Mouse (Mus musculus) layer of hippocampus, adult 2 months (tissue): ENCODE measurements around the gene Olfr1414. TPM values are rescaled to one million over a fixed set of nuclear protein-coding genes. Genes with fewer than 3 reads are reported as not detected.
"Not testable (repeated sequence)": the region's sequence is repeated elsewhere in the genome, so short reads cannot be mapped to it uniquely, and the experiment has no call there.

ENCODE experiments used
- DNase-seq, 2 experiments: peaks; one replicate each; pipeline ENCODE4 v3.0.0; 2022; ENCODE audit warnings: low spot score in 2 of 2
- H3K27ac ChIP-seq: fragments of 200-600 bp; 2 replicates; pipeline ENCODE4 v1.8.1; 2022
- H3K4me3 ChIP-seq: fragments of 200-600 bp; 2 replicates; pipeline ENCODE4 v1.8.1; 2022; ENCODE audit warnings: mild to moderate bottlenecking
- CTCF ChIP-seq: fragments of 200-600 bp; conservative IDR thresholded peaks from 2 replicates; pipeline ENCODE4 v1.8.1; 2022; ENCODE audit warnings: antibody characterized with exemption, mild to moderate bottlenecking, moderate library complexity
- long read RNA-seq, 2 experiments: library from polyadenylated mRNA; stranded (forward); transcript quantifications; one replicate each; pipeline ENCODE4 v2.0.0; 2021; ENCODE audit warnings: borderline mapping rate in 2 of 2
- total RNA-seq, 2 experiments: library from RNA; stranded (reverse); gene quantifications; 2 replicates each; pipeline ENCODE4 v1.2.3; 2021

Olfr1414 gene
- total RNA-seq = not detected
- long read RNA-seq, experiment 1 = 0 reads
- long read RNA-seq, experiment 2 = 0 reads

GRCm38 (mm10) chr1:92518561-92518960, at the start of gene Olfr1414:
Gene Olfr1414, minus strand, starts transcription at chr1:92518661.
- no peak within 1 kb of the TSS for H3K4me3 ChIP-seq
- no peak for TF ChIP-seq CTCF

GRCm38 (mm10) chr1:92545929-92546328, 27.5 kb upstream of the Olfr1414 start:
- Histone ChIP-seq H3K27ac (no peak overlapping the region), H3K4me3 (no peak overlapping the region)
- TF ChIP-seq CTCF = no peak
- DNase-seq = no peak

More at GRCm38 (mm10) chr1:92518561-92518960, at the start of gene Olfr1414:
- no peak within 1 kb of the TSS for H3K27ac ChIP-seq
- DNase-seq = no peak

GRCm38 (mm10) chr1:92539071-92539470, 20.6 kb upstream of the Olfr1414 start:
- no peak overlapping the region for H3K27ac ChIP-seq
- DNase-seq = no peak
- H3K4me3 ChIP-seq = no peak overlapping the region

GRCm38 (mm10) chr1:92536972-92537371, 18.5 kb upstream of the Olfr1414 start:
- Histone ChIP-seq H3K27ac (no peak overlapping the region), H3K4me3 (no peak overlapping the region)
- no peak for DNase-seq
- no peak for TF ChIP-seq CTCF

More at GRCm38 (mm10) chr1:92539071-92539470, 20.6 kb upstream of the Olfr1414 start:
- no peak for TF ChIP-seq CTCF

- TF ChIP-seq CTCF = no peak
- Histone ChIP-seq H3K4me3 (no peak overlapping the region), H3K27ac (no peak overlapping the region)
- no peak for DNase-seq
Observed at GRCm38 (mm10) chr1:92523764-92524163, 5.3 kb upstream of the Olfr1414 start.

- TF ChIP-seq CTCF = peak; percentile 85
- H3K27ac ChIP-seq = peak overlapping the region; percentile 47; the same call in 1 of the 2 replicates
- DNase-seq = peak; percentile 37 to 55
- H3K4me3 ChIP-seq = peak overlapping the region; percentile 6; the same call in 1 of the 2 replicates
Observed at GRCm38 (mm10) chr1:92521376-92521775, 2.9 kb upstream of the Olfr1414 start.

- no peak overlapping the region for H3K27ac ChIP-seq
- DNase-seq = peak; percentile 18 to 53
- no peak for TF ChIP-seq CTCF
- no peak overlapping the region for H3K4me3 ChIP-seq
Observed at GRCm38 (mm10) chr1:92519046-92519445, 585 bp upstream of the Olfr1414 start.

- no peak for DNase-seq
- H3K4me3 ChIP-seq = no peak overlapping the region
- H3K27ac ChIP-seq = no peak overlapping the region
- TF ChIP-seq CTCF = no peak
Observed at GRCm38 (mm10) chr1:92515390-92515789, 3.1 kb downstream of the Olfr1414 start.

- DNase-seq, H3K27ac ChIP-seq, H3K4me3 ChIP-seq: not testable (repeated sequence)
Observed at GRCm38 (mm10) chr1:92511646-92512045, 6.8 kb downstream of the Olfr1414 start.

GRCm38 (mm10) chr1:92496001-92496400, 22.5 kb downstream of the Olfr1414 start, which contains the start of gene Olfr1415:
Gene Olfr1415, minus strand, starts transcription at chr1:92496101.
- H3K4me3 ChIP-seq = no peak within 1 kb of the TSS
- DNase-seq = no peak
- no peak within 1 kb of the TSS for H3K27ac ChIP-seq
- no peak for TF ChIP-seq CTCF

- no peak within 1 kb of the TSS for H3K27ac ChIP-seq
- no peak for DNase-seq
- no peak within 1 kb of the TSS for H3K4me3 ChIP-seq
- no peak for TF ChIP-seq CTCF
Observed at GRCm38 (mm10) chr1:92485013-92485412, 33.4 kb downstream of the Olfr1414 start, which contains the start of gene Olfr1416. Gene Olfr1416, minus strand, starts transcription at chr1:92485113.

- TF ChIP-seq CTCF = no peak
- Histone ChIP-seq H3K4me3 (peak overlapping the region; percentile 98), H3K27ac (peak overlapping the region; percentile 96)
- DNase-seq = no peak
Observed at GRCm38 (mm10) chr1:92474066-92474578, 44.3 kb downstream of the Olfr1414 start.

- Histone ChIP-seq H3K27ac (peak within 1 kb of the TSS; percentile 96), H3K4me3 (peak within 1 kb of the TSS; percentile 98)
- no peak for TF ChIP-seq CTCF
- peak; percentile 83 to 92 for DNase-seq
Observed at GRCm38 (mm10) chr1:92473165-92474041, 45.1 kb downstream of the Olfr1414 start, which contains the start of gene Ndufa10. Gene Ndufa10, minus strand, starts transcription at chr1:92473860.
